Mouse (Mus musculus): ENCODE measurements at regions not wholly inside any gene's neighbourhood (a gene's known extent, or its start where the extent isn't known, plus 50 kb on each side); places are given as distances from the start of the nearest gene placed in this dataset. TPM values are rescaled to one million over a fixed set of nuclear protein-coding genes. Genes with fewer than 3 reads are reported as not detected.

GRCm38 (mm10) chr8:36035339-36035738 lies 269.7 kb downstream of the Gm19410 start:
- DNase-seq (ENCODE audit: low spot score in 2 of 2): no peak

DNA sequence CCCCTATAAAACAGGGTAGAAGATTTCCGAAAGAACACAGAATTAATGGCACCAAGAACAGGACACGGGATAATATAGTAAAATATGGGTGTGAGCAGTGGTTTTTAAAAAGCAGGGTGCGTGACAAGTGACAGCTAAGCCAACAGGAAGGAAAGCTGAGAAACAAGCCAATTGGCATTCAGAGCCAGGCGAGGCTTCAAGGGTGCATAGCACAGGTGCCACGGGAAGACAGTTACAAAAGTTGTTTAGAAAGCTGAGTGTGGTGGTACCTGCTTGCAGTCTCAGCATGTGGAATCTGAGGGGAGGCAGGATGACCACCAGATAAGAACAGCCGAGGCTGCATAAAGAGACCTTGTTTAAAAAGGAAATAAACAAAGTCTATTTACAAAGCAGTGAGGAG lies 270.7 kb downstream of the Gm19410 start:
- DNase-seq (ENCODE audit: low spot score in 2 of 2): no peak

DNA sequence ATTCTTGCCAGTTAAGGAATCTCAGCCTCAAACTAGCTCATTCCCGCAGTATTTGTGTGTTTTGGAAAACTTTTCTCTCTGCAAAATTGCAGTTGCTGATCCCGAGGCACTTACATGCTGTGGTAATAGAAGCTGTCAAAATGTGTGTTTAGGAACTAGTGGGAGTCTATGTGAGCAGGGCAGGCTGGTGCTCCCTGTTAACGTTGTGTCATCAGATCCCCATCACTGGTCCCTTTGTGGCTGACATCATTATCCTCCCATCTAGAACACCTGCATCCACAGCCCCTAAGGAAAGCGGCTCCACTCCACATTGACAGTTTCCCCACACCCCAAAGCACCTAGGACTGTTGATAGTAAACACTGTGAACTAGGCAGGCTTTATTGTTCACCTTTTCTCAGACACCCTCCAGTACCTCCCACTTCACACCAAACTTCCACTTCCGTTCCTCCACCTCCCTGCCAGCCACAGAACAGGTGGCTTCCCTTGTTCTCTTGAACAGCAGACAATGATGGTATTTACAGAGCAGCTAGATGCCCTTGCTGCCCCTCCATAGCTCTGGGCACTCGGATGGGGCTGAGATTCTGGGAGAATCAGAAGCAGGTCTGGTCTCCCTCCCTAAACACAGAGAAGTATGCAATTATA lies 275.8 kb downstream of the Gm19410 start:
- no peak for DNase-seq (ENCODE audit: low spot score in 2 of 2)

- no peak for DNase-seq (ENCODE audit: low spot score in 2 of 2)
These were observed 277.0 kb downstream of the Gm19410 start for GRCm38 (mm10) chr8:36042594-36042993.

Small RNAs in the stretch of these regions (microRNA-seq; reads per million reads assigned to microRNA genes)
- not detected for gene Gm22030

Data from gastrocnemius, postnatal 4 days (tissue).